12 mouse cellular contexts compared by ENCODE assay signal in the genomic region with DNA sequence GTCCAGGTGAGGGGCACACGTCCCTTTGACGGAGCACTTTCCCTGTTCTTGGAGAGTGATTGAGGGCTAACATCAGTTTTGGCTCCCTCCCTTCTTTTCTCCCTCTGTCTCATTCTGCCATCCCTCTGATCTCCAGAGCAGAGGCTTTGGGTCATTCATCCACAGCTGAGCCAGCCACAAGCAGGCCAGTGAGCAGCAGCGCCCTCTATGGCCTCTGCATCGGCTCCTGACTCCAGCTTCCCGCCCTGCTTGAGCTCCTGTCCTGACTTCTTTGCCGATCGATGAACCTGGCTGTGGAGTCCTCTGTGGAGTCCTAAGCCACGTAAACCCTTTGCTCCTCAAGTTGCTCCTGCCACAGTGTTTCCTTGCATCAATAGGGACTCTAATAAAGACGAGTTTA. TPM values are rescaled to one million over a fixed set of nuclear protein-coding genes. Genes with fewer than 3 reads are reported as not detected.
A peak's percentile ranks its signal among the peaks of the same experiment; 100 is the strongest.
DNase-seq lines count a peak whose midpoint lies in the region; ATAC-seq and TF ChIP-seq lines count a peak whose summit lies in the region.
"Had no signal": no experiment of that assay in that cellular context is flagged by ENCODE, and none has a peak within 500 bp of the region (broad histone marks: within the 10 kb centered on the region; RNA-seq: fewer than 3 reads in every experiment).

No protein-coding gene starts in this region.

- no peak overlapping the region for H3K4me2 ChIP-seq in intestine, postnatal 0 days (replicated peaks; ENCODE audit: low read depth)
- H3K4me2 ChIP-seq in intestine, embryonic 16.5 days (ENCODE audit: low read depth, low read length) = no peak overlapping the region
- H3K4me2 ChIP-seq: embryonic facial prominence, embryonic 15.5 days had no signal

- DNase-seq in cerebellum, postnatal 14 days = peak; percentile 37 to 49
- DNase-seq in testis, postnatal 14 days (ENCODE audit: low spot score) = no peak
- no peak for DNase-seq in left cerebral cortex, postnatal 36 days (ENCODE audit: low spot score in 2 of 2)
- DNase-seq: lung, postnatal 36 days; right cerebral cortex, adult 18-20 months had no signal

- H3K36me3 ChIP-seq in intestine, postnatal 0 days (ENCODE audit: control insufficient read depth, insufficient read depth) = no peaks in the 10 kb centered on the region
- no peaks in the 10 kb centered on the region for H3K36me3 ChIP-seq in intestine, embryonic 16.5 days (ENCODE audit: control insufficient read depth, insufficient read depth, low read length)
- H3K36me3 ChIP-seq in testis, adult 2 months (ENCODE audit: control insufficient read depth, insufficient read depth, low read length) = no peaks in the 10 kb centered on the region

- H3K27me3 ChIP-seq in intestine, postnatal 0 days (replicated peaks; ENCODE audit: control insufficient read depth, insufficient read depth, low read length) = no peaks in the 10 kb centered on the region
- no peaks in the 10 kb centered on the region for H3K27me3 ChIP-seq in intestine, embryonic 16.5 days (replicated peaks; ENCODE audit: control insufficient read depth, insufficient read depth, low read length)
- H3K27me3 ChIP-seq in testis, adult 2 months (ENCODE audit: control insufficient read depth, insufficient read depth, low read length) = no peaks in the 10 kb centered on the region
- H3K27me3 ChIP-seq: embryonic facial prominence, embryonic 15.5 days had no signal

- TF ChIP-seq POLR2A in testis, adult 2 months (IDR thresholded peaks at IDR 0.05; ENCODE audit: control insufficient read depth, low read depth, low read length) = no peak

- intact Hi-C loops in left cerebral cortex, postnatal 36 days (cut with DNase I) = no loop called here

- WGBS in intestine, postnatal 0 days = 71% methylated on average over 9 of the region's 9 CpGs
- whole genome bisulfite sequencing in intestine, embryonic 16.5 days = 68% methylated on average over 9 of the region's 9 CpGs

- H3K9ac ChIP-seq in intestine, postnatal 0 days (ENCODE audit: low read depth, low read length) = no peak overlapping the region
- no peak overlapping the region for H3K9ac ChIP-seq in intestine, embryonic 16.5 days (ENCODE audit: low read depth, low read length)
- H3K9ac ChIP-seq: embryonic facial prominence, embryonic 15.5 days had no signal

- H3K4me1 ChIP-seq in intestine, postnatal 0 days (replicated peaks; ENCODE audit: control insufficient read depth, insufficient read depth, low read length) = no peaks in the 10 kb centered on the region
- H3K4me1 ChIP-seq in intestine, embryonic 16.5 days (ENCODE audit: control insufficient read depth, insufficient read depth, low read length) = peaks cover 4% of the 10 kb centered on the region; the same call in 1 of the 2 replicates
- peaks cover 5% of the 10 kb centered on the region for H3K4me1 ChIP-seq in testis, adult 2 months (ENCODE audit: control insufficient read depth, insufficient read depth, low read length)

- H3K27ac ChIP-seq in intestine, postnatal 0 days (ENCODE audit: low read depth, low read length) = no peak overlapping the region
- no peak overlapping the region for H3K27ac ChIP-seq in intestine, embryonic 16.5 days (ENCODE audit: low read length)
- no peak overlapping the region for H3K27ac ChIP-seq in testis, adult 2 months (ENCODE audit: control insufficient read depth, insufficient read depth, low read depth, low read length)
- H3K27ac ChIP-seq: embryonic facial prominence, embryonic 15.5 days had no signal

- H3K4me3 ChIP-seq in intestine, postnatal 0 days (ENCODE audit: low read depth, low read length) = no peak overlapping the region
- no peak overlapping the region for H3K4me3 ChIP-seq in intestine, embryonic 16.5 days (ENCODE audit: low read length)
- no peak overlapping the region for H3K4me3 ChIP-seq in testis, adult 2 months (ENCODE audit: control insufficient read depth, low read depth, low read length)
- H3K4me3 ChIP-seq: embryonic facial prominence, embryonic 15.5 days had no signal

- TF ChIP-seq CTCF in intestine, postnatal 0 days (IDR thresholded peaks at IDR 0.05; ENCODE audit: low read depth) = peak; percentile 54
- 0 out of 2 replicates have a peak, but pooled peaks have one; percentile 26 for TF ChIP-seq CTCF in testis, adult 2 months (IDR thresholded peaks at IDR 0.05; ENCODE audit: control insufficient read depth, insufficient read depth, insufficient replicate concordance, low read depth, low read length)

- ATAC-seq in cerebellum, adult (ENCODE audit: insufficient number of reproducible peaks, low FRiP score, low TSS enrichment) = no peak
- no peak for ATAC-seq in intestine, postnatal 0 days
- no peak for ATAC-seq in intestine, embryonic 16.5 days
- ATAC-seq in granulocyte monocyte progenitor cell, adult 5-6 weeks (replicated peaks; ENCODE audit: poor library complexity, severe bottlenecking) = no peak
- ATAC-seq: inflammation-experienced regulatory T-cells, adult 6 months had no signal

- no peaks in the 10 kb centered on the region for H3K9me3 ChIP-seq in intestine, postnatal 0 days (ENCODE audit: control insufficient read depth)
- H3K9me3 ChIP-seq in intestine, embryonic 16.5 days (ENCODE audit: control insufficient read depth, low read length) = no peaks in the 10 kb centered on the region
- H3K9me3 ChIP-seq: embryonic facial prominence, embryonic 15.5 days had no signal

RNA-seq across cellular contexts. Expression of a gene that starts 10.9 kb away (rescaled TPM):
- 21.7 and 22.7 TPM in 2 replicates for polyA plus RNA-seq in intestine, postnatal 0 days (2015; fragmentation: Nextera tagmentation; extraction: Ambion mirVana)
- polyA plus RNA-seq in intestine, embryonic 16.5 days (2015; fragmentation: Nextera tagmentation; extraction: Ambion mirVana) = 56.0 and 58.1 TPM in 2 replicates
- 55.9 and 56.4 TPM in 2 replicates for polyA plus RNA-seq in testis, adult 2 months (2012; rRNA removed)
- 100 to 1,000 TPM; 153 to 156 TPM for total RNA-seq in left cerebral cortex, postnatal 36 days (2021)
- total RNA-seq in granulocyte monocyte progenitor cell, adult 5-6 weeks (2014; fragmentation: Nextera tagmentation) = 48.1 and 61.5 TPM in 2 replicates
- total RNA-seq in granulocyte monocyte progenitor cell, adult 5-6 weeks (2017) = 25.1 and 31.4 TPM in 2 replicates

RNA-seq across cellular contexts. Expression of a gene that starts 11.2 kb away (rescaled TPM):
- polyA plus RNA-seq in intestine, postnatal 0 days (2015; fragmentation: Nextera tagmentation; extraction: Ambion mirVana) = 2.6 and 2.7 TPM in 2 replicates
- 3.0 and 4.1 TPM in 2 replicates for polyA plus RNA-seq in intestine, embryonic 16.5 days (2015; fragmentation: Nextera tagmentation; extraction: Ambion mirVana)
- polyA plus RNA-seq in testis, adult 2 months (2012; rRNA removed) = 15.6 and 20.4 TPM in 2 replicates
- 10 to 100 TPM; 20.6 to 26.7 TPM for total RNA-seq in left cerebral cortex, postnatal 36 days (2021)
- 8.7 and 11.9 TPM in 2 replicates for total RNA-seq in granulocyte monocyte progenitor cell, adult 5-6 weeks (2014; fragmentation: Nextera tagmentation)
- total RNA-seq in granulocyte monocyte progenitor cell, adult 5-6 weeks (2017) = 7.6 and 12.5 TPM in 2 replicates

Comparison
In these comparisons a context has a peak if more than half of its experiments do, and no peak if none do; other contexts are left out.
1. DNase-seq: peak in cerebellum, postnatal 14 days (2 of 2); none in testis, postnatal 14 days (single experiment) and left cerebral cortex, postnatal 36 days (0 of 2).